Mouse (Mus musculus): ENCODE data around the gene Padi2.

Padi2 gene

GRCm38 (mm10) chr4:140906076-140906826 lies at the start of gene Padi2:
Padi2 (plus strand) TSS chr4:140906344.
- peak; percentile 89 for DNase-seq

- no peak for DNase-seq
Observed at GRCm38 (mm10) chr4:140857041-140857440, 49.1 kb upstream of the Padi2 start.

GRCm38 (mm10) chr4:140857813-140858212 lies 48.3 kb upstream of the Padi2 start:
- no peak for DNase-seq

GRCm38 (mm10) chr4:140859291-140859690 lies 46.9 kb upstream of the Padi2 start:
- DNase-seq: no peak

GRCm38 (mm10) chr4:140860125-140860766 lies 45.9 kb upstream of the Padi2 start:
- no peak for DNase-seq

GRCm38 (mm10) chr4:140860767-140861147 lies 45.4 kb upstream of the Padi2 start:
- no peak for DNase-seq

- no peak for DNase-seq
Observed at GRCm38 (mm10) chr4:140862036-140862650, 44.0 kb upstream of the Padi2 start.

GRCm38 (mm10) chr4:140868484-140869190 lies 37.5 kb upstream of the Padi2 start:
- DNase-seq: no peak

GRCm38 (mm10) chr4:140869945-140870344 lies 36.2 kb upstream of the Padi2 start:
- no peak for DNase-seq

GRCm38 (mm10) chr4:140870876-140871275 lies 35.3 kb upstream of the Padi2 start:
- no peak for DNase-seq

GRCm38 (mm10) chr4:140871376-140871775 lies 34.8 kb upstream of the Padi2 start:
- DNase-seq: no peak

GRCm38 (mm10) chr4:140871851-140872685 lies 34.1 kb upstream of the Padi2 start:
- DNase-seq: peak; percentile 14

- no peak for DNase-seq
Observed at GRCm38 (mm10) chr4:140872686-140872992, 33.5 kb upstream of the Padi2 start.

- DNase-seq: no peak
Observed at GRCm38 (mm10) chr4:140873011-140873410, 33.1 kb upstream of the Padi2 start.

- no peak for DNase-seq
Observed at GRCm38 (mm10) chr4:140876161-140876560, 30.0 kb upstream of the Padi2 start.

- no peak for DNase-seq
Observed at GRCm38 (mm10) chr4:140876681-140877080, 29.5 kb upstream of the Padi2 start.

- DNase-seq: no peak
Observed at GRCm38 (mm10) chr4:140877441-140877840, 28.7 kb upstream of the Padi2 start.

- DNase-seq: no peak
Observed at GRCm38 (mm10) chr4:140878655-140879054, 27.5 kb upstream of the Padi2 start.

GRCm38 (mm10) chr4:140879116-140879515 lies 27.0 kb upstream of the Padi2 start:
- no peak for DNase-seq

GRCm38 (mm10) chr4:140879739-140880138 lies 26.4 kb upstream of the Padi2 start:
- DNase-seq: peak; percentile 72

- no peak for DNase-seq
Observed at GRCm38 (mm10) chr4:140880207-140880606, 25.9 kb upstream of the Padi2 start.

GRCm38 (mm10) chr4:140881026-140881670 lies 25.0 kb upstream of the Padi2 start:
- DNase-seq: no peak
